Mouse (Mus musculus) embryonic fibroblast, embryonic 13.5 days (primary cell): ENCODE data around the gene Unc119b. TPM values are rescaled to one million over a fixed set of nuclear protein-coding genes. Genes with fewer than 3 reads are reported as not detected.
"Not testable (repeated sequence)": the region's sequence is repeated elsewhere in the genome, so short reads cannot be mapped to it uniquely, and the experiment has no call there.

ENCODE experiments used
- H3K27ac ChIP-seq: 2 replicates; pipeline ENCODE4 v1.5.1; 2012; ENCODE audit warnings: low read length, control low read depth, inconsistent platforms; ENCODE audit not compliant: insufficient read depth
- H3K4me1 ChIP-seq: 2 replicates; pipeline ENCODE4 v1.6.1; 2011; ENCODE audit warnings: low read length; ENCODE audit not compliant: control insufficient read depth, insufficient read depth
- H3K4me3 ChIP-seq: 2 replicates; pipeline ENCODE4 v1.5.1; 2011; ENCODE audit warnings: mild to moderate bottlenecking, control low read depth, low read length; ENCODE audit not compliant: insufficient read depth
- CTCF ChIP-seq: IDR thresholded peaks from 2 replicates; pipeline ENCODE4 v1.5.1; 2011; ENCODE audit warnings: mild to moderate bottlenecking, control low read depth, low read length, moderate library complexity, borderline replicate concordance; ENCODE audit not compliant: insufficient read depth
- POLR2A ChIP-seq: IDR thresholded peaks from 2 replicates; pipeline ENCODE4 v1.6.1; 2011; ENCODE audit warnings: low read depth, mild to moderate bottlenecking, control low read depth, low read length, moderate library complexity
- polyA plus RNA-seq: library from polyadenylated mRNA; stranded (reverse); fragments of >200 nt; gene quantifications from 2 replicates; pipeline ENCODE4 v1.2.4, GENCODE M21; 2011; ENCODE audit warnings: low read depth; ENCODE audit not compliant: missing spikeins, insufficient read length

Unc119b gene
- polyA plus RNA-seq, 1 experiment: 19.8 TPM

- H3K4me3 ChIP-seq: no peak overlapping the region
- TF ChIP-seq POLR2A (no peak), CTCF (no peak)
- peaks cover 9% of the 10 kb centered on the region for H3K4me1 ChIP-seq
- no peak overlapping the region for H3K27ac ChIP-seq
Observed at GRCm38 (mm10) chr5:115149675-115150459, 15.1 kb upstream of the Unc119b start.

GRCm38 (mm10) chr5:115148872-115149271 is 14.1 kb upstream of the Unc119b start:
- H3K27ac ChIP-seq, H3K4me3 ChIP-seq, H3K4me1 ChIP-seq: not testable (repeated sequence)

GRCm38 (mm10) chr5:115148378-115148777 is 13.6 kb upstream of the Unc119b start:
- peaks cover 6% of the 10 kb centered on the region for H3K4me1 ChIP-seq
- H3K27ac ChIP-seq: no peak overlapping the region
- TF ChIP-seq CTCF (no peak), POLR2A (no peak)
- H3K4me3 ChIP-seq: no peak overlapping the region

- TF ChIP-seq CTCF: no peak
- no peak for TF ChIP-seq POLR2A
- no peak overlapping the region for H3K4me3 ChIP-seq
Observed at GRCm38 (mm10) chr5:115147388-115147787, 12.6 kb upstream of the Unc119b start.

GRCm38 (mm10) chr5:115146747-115147130 is 12.0 kb upstream of the Unc119b start:
- H3K4me1 ChIP-seq: no peaks in the 10 kb centered on the region
- no peak overlapping the region for H3K27ac ChIP-seq
- TF ChIP-seq CTCF: no peak
- no peak for TF ChIP-seq POLR2A
- no peak overlapping the region for H3K4me3 ChIP-seq

More at GRCm38 (mm10) chr5:115147388-115147787, 12.6 kb upstream of the Unc119b start:
- no peak overlapping the region for H3K27ac ChIP-seq
- peaks cover under 1% of the 10 kb centered on the region; the same call in 1 of the 2 replicates for H3K4me1 ChIP-seq

- TF ChIP-seq CTCF (no peak), POLR2A (no peak)
- no peak overlapping the region for H3K4me3 ChIP-seq
- H3K4me1 ChIP-seq: no peaks in the 10 kb centered on the region
- H3K27ac ChIP-seq: no peak overlapping the region
Observed at GRCm38 (mm10) chr5:115145976-115146746, 11.4 kb upstream of the Unc119b start.

- H3K27ac ChIP-seq: no peak overlapping the region
- no peak overlapping the region for H3K4me3 ChIP-seq
- H3K4me1 ChIP-seq: no peaks in the 10 kb centered on the region
- TF ChIP-seq CTCF (no peak), POLR2A (no peak)
Observed at GRCm38 (mm10) chr5:115145253-115145968, 10.6 kb upstream of the Unc119b start.

- Histone ChIP-seq H3K4me1 (no peaks in the 10 kb centered on the region), H3K27ac (no peak overlapping the region), H3K4me3 (no peak overlapping the region)
- no peak for TF ChIP-seq POLR2A
- no peak for TF ChIP-seq CTCF
Observed at GRCm38 (mm10) chr5:115144471-115144870, 9.7 kb upstream of the Unc119b start.

GRCm38 (mm10) chr5:115143552-115143951 is 8.8 kb upstream of the Unc119b start:
- H3K4me1 ChIP-seq: no peaks in the 10 kb centered on the region
- H3K4me3 ChIP-seq: no peak overlapping the region
- H3K27ac ChIP-seq: no peak overlapping the region
- no peak for TF ChIP-seq CTCF
- TF ChIP-seq POLR2A: no peak
